Mouse (Mus musculus) spleen, postnatal 14 days (tissue): ENCODE data around the gene Fuca2.

Experiments used
- DNase-seq, 2 experiments: peaks; one replicate each; pipeline ENCODE4 v3.0.0; 2021 to 2022; ENCODE audit warnings: low spot score in 2 of 2

Gene Fuca2

GRCm38 (mm10) chr10:13534751-13535150 lies 35.4 kb downstream of the Fuca2 start:
- DNase-seq = no peak

- no peak for DNase-seq
Measured at GRCm38 (mm10) chr10:13536706-13537105, 37.4 kb downstream of the Fuca2 start.

DNA sequence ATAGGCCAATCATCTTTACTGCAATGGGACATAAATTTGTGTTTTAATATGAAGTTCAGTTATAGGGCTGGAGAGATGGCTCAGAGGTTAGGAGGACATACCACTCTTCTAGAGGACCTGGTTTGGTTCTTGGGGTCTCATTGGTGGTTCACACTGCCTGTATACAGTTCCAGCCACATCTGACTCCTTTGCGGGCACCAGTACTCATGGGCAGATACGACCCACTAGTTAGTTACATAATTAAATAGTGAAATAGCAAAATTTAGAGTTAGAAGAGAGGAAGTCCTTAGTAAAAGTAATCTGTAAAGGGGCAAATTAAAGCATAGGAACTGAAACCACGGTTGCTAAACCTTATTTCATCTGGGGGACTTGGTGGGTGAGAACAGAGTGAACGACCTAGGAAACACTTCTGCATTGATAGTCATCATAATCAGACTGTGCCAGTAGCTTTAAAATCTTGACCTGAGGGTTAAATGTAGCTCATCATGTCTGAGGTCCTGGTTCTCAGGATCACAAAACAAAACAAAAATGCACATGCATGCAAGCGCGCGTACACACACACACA lies 40.5 kb downstream of the Fuca2 start:
- DNase-seq = no peak

DNA sequence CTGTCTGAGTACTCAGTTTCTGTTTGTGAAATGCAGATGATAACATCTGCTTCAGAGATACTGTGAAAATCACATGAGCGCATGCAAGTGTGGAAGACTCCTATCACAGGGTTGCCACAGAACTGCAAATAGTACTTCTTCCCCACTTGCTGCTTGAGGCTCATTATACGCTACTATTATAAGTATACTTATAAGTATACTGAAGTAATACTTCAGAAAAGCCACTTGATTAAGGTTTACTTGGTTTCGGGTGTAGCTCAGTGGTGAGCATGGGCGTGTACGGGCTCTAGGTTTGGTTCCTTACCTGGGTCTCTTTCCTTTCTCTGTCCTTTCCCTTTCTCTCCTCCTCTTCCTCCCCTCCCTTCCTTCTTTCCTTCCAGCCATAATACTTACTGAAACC lies 42.4 kb downstream of the Fuca2 start:
- DNase-seq = no peak

DNA sequence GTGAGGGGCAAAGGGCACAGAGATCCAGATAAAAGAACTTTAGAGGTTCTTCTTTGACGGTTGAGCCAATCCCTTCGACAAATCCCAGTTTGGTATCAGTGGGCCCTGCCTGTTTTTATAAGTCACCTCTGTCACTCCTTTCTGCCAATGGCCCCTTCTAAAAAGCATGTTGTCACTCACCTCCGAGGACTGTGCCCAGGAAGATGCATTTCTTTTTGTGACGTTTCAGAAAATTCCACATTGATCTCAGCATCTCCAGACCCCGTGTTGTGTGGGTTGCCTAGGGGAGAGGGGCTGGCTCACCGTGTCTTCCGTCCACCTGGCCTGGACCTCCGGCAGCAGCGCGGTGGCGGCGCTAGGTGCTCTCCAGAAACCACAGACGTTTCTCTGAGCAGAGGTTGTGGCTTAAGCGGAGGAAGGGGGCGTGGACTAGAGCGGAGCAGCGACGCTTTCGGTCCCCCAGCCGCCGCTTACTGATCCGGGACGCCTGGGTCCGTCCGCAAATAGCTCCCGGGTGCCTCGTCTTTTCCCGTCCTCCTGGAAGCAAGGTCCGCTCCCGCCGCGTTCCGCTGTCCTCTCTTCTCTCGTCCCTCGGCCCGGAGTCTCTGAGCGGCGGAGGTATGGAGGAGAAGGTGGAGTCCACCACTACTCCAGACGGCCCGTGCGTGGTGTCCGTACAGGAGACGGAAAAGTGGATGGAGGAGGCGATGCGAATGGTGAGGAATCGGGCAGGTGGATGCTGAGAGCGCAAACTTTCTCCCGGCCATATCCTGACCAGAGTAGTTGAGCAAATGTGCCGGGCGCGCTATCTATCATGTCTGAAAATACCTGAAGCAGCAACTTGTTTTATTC lies 53.5 kb downstream of the Fuca2 start, which contains the start of the genes Adat2 and Pex3:
Gene Adat2 (plus strand): TSS at position 249 of the 852 bp plus-strand sequence.
Gene Pex3 (minus strand): TSS at position 497 of the 852 bp plus-strand sequence.
- DNase-seq = peak; percentile 83 to 89

DNA sequence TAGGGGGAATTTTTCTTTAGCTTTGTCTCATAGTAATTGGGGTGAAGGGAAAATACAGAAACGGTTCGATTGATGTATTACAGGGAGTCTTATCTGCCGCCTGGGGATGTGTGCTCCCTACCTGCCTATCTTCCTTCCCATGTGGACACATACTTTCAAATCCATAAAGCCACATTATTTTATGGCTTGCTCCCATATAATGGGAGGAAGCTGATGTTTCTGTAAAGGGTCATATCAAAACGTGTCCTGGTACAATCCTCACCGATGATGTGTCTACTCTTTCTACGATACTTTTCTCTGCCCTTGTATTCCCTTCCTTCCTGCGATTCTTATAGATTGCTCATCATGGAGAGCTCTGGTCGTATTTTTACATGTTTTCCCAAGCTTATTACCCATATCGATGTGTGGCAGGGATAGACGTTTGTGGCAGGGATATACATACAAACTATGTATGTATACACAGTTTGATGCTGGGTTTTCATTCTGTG lies 54.2 kb downstream of the Fuca2 start:
- no peak for DNase-seq

DNA sequence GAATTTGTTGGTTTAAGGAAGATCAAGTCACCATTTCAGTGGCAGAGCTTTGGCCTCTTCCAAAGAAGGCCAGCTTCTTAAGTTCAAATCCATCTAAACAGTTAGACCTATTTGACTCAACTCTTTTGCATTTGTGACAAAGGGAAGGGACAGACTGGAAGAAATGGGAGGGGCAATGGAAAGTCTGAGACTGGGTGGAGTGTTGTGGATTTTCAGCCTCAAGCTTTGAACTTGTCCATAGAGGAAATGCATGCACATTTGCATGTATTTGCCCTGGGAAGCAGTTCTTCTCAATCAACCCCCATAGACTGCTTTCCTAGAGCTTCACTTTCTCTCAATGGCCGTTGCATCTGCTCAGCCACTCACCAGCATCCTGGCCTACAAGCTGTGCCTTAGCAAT lies 55.0 kb downstream of the Fuca2 start:
- DNase-seq = no peak

DNA sequence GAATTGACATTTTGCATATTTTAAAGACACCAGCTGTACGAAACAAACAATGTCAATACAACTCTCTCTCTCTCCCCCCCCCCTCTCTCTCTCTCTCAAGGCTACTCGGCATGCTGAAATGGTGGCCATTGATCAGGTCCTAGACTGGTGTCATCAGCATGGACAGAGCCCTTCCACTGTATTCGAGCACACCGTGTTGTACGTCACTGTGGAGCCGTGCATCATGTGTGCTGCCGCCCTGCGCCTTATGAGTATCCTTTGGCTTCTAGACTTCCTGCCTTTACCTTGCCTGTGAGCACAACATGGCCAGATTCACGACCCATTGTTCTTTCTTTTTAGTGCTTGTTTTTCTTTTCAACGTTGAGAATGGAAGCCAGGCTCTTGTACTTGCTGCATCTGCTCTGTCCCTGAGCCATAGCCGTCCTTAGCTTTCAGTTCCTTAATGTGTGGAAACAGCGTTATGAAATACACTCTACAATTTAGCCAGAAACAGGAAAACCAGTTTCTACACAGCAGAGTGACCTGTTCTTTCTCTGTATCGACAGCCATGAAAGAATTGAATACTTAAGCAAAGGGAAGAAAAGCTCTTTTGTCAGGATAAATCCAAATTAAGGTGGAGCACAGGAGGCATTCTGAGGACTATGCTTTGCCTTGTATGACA lies 60.8 kb downstream of the Fuca2 start:
- no peak for DNase-seq

GRCm38 (mm10) chr10:13564364-13565079 lies 65.2 kb downstream of the Fuca2 start:
- DNase-seq = peak; percentile 12 to 35

DNA sequence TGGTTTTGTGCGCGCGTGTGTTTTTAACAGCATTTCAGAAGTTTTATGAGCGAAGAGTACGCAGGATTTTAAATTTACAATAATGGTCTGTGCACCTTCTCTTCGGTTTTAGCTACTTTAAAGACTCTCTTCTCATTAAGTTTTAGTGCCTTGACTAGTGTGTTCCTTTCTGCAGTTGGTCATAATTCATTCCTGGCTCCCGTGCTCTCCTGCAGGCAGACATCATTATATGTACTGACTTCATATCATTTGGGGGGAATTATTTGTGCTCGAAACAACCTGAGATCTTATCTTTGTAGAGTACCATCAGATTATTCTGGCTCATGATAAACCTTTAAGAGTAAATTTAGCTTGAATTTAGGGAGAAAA lies 65.7 kb downstream of the Fuca2 start:
- DNase-seq = no peak

DNA sequence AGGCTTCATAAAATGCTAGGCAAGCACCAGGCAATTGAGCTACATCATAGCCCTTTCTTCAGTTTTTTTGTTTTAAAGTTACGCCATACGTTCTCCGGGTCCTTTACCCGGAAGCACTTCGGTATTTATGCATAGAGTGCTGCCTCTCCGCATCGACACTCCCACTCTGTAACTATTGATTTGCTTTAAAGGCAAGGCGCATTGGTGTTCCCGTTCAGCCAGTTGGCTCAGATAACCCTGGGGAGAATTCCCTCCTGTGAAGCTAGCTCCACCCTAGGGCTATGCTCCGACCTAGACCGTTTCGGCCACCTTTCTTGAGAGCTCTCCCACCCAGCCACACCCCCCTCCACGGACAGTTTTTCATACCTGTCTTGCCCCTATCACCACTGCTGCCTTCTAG lies 67.1 kb downstream of the Fuca2 start:
- no peak for DNase-seq
